ENCODE assay signal across 8 mouse cellular contexts in the genomic region with DNA sequence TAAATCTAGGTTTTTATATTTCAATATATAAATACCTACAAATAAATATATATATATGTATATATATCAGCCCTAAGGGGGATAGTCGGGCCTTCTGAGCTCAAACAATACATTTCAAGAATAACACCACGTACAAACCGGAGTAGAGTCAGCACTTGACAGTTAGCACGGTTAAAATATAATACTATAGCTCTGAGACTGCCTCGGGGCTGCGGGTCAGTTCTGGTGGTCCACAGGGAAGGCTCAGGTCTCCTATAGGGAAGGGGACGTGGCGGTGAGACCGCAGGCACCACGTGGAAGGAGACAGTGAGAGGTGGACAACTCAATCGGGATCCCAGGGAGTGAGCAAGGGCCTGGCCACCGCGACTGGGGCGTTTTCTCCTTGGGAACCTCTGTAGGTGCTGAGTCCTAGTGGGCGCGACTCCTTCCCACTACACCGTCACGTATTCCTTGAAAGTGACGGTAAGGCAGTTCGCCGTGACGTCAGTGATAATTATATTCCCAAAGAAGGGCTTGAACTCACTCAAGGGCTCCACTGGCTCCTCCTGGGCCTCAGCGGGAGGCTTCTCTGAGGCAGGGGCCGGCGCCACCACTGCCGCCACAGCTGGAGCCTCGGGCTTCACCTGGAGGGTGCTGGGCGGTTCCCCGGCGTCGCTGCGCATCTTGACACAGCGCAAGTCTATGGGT. TPM values are rescaled to one million over a fixed set of nuclear protein-coding genes. Genes with fewer than 3 reads are reported as not detected.
DNase-seq lines count a peak whose midpoint lies in the region; ATAC-seq and TF ChIP-seq lines count a peak whose summit lies in the region.

No protein-coding gene starts in this region.

- peaks cover 50% of the 10 kb centered on the region for H3K27me3 ChIP-seq in forebrain, embryonic 12.5 days
- no peaks in the 10 kb centered on the region for H3K27me3 ChIP-seq in intestine, postnatal 0 days (replicated peaks; ENCODE audit: control insufficient read depth, insufficient read depth, low read length)
- H3K27me3 ChIP-seq in neural tube, embryonic 12.5 days (replicated peaks), result peaks cover 62% of the 10 kb centered on the region

- H3K9ac ChIP-seq in forebrain, embryonic 12.5 days, result no peak overlapping the region
- no peak overlapping the region for H3K9ac ChIP-seq in intestine, postnatal 0 days (ENCODE audit: low read depth, low read length)
- H3K9ac ChIP-seq in neural tube, embryonic 12.5 days, result no peak overlapping the region

- no peaks in the 10 kb centered on the region for H3K9me3 ChIP-seq in forebrain, embryonic 12.5 days
- no peaks in the 10 kb centered on the region for H3K9me3 ChIP-seq in intestine, postnatal 0 days (ENCODE audit: control insufficient read depth)
- H3K9me3 ChIP-seq in neural tube, embryonic 12.5 days, result no peaks in the 10 kb centered on the region

- no peak for TF ChIP-seq CTCF in intestine, postnatal 0 days (IDR thresholded peaks at IDR 0.05; ENCODE audit: low read depth)

- peaks cover 74% of the 10 kb centered on the region for H3K4me1 ChIP-seq in forebrain, embryonic 12.5 days
- H3K4me1 ChIP-seq in intestine, postnatal 0 days (replicated peaks; ENCODE audit: control insufficient read depth, insufficient read depth, low read length), result peaks cover 25% of the 10 kb centered on the region; the same call in 1 of the 2 replicates
- peaks cover 63% of the 10 kb centered on the region for H3K4me1 ChIP-seq in neural tube, embryonic 12.5 days

- ATAC-seq in forebrain, embryonic 12.5 days (ENCODE audit: low FRiP score), result no peak
- no peak for ATAC-seq in intestine, postnatal 0 days
- ATAC-seq in neural tube, embryonic 12.5 days (ENCODE audit: low FRiP score, low read depth), result no peak

- 22% methylated on average over 33 of the region's 33 CpGs for WGBS in forebrain, embryonic 12.5 days
- 67% methylated on average over 33 of the region's 33 CpGs for WGBS in intestine, postnatal 0 days
- 15% methylated on average over 33 of the region's 33 CpGs for WGBS in neural tube, embryonic 12.5 days

- H3K36me3 ChIP-seq in forebrain, embryonic 12.5 days (replicated peaks), result peaks cover 23% of the 10 kb centered on the region
- H3K36me3 ChIP-seq in intestine, postnatal 0 days (ENCODE audit: control insufficient read depth, insufficient read depth), result peaks cover 21% of the 10 kb centered on the region; the same call in 1 of the 2 replicates
- H3K36me3 ChIP-seq in neural tube, embryonic 12.5 days, result peaks cover 11% of the 10 kb centered on the region

- peak; percentile 19 for DNase-seq in kidney, postnatal 10 days
- no peak for DNase-seq in kidney, adult 11 months
- DNase-seq in spleen, adult 18-20 months, result no peak
- no peak for DNase-seq in lung, postnatal 4 days
- no peak for DNase-seq in right cerebral cortex, postnatal 36 days (ENCODE audit: low spot score in 2 of 2)

- peak overlapping the region; percentile 35 for H3K4me2 ChIP-seq in forebrain, embryonic 12.5 days
- 0 out of 2 replicates have a peak overlapping the region, but pooled peaks have one; percentile 3 for H3K4me2 ChIP-seq in intestine, postnatal 0 days (replicated peaks; ENCODE audit: low read depth)
- peak overlapping the region; percentile 26 for H3K4me2 ChIP-seq in neural tube, embryonic 12.5 days (replicated peaks)

- H3K4me3 ChIP-seq in forebrain, embryonic 12.5 days (replicated peaks), result peak overlapping the region; percentile 22
- H3K4me3 ChIP-seq in intestine, postnatal 0 days (ENCODE audit: low read depth, low read length), result no peak overlapping the region
- peak overlapping the region; percentile 16 for H3K4me3 ChIP-seq in neural tube, embryonic 12.5 days

- no peak overlapping the region for H3K27ac ChIP-seq in forebrain, embryonic 12.5 days
- H3K27ac ChIP-seq in intestine, postnatal 0 days (ENCODE audit: low read depth, low read length), result 0 out of 2 replicates have a peak overlapping the region, but pooled peaks have one; percentile 21
- H3K27ac ChIP-seq in neural tube, embryonic 12.5 days, result no peak overlapping the region

RNA-seq across cellular contexts. Expression of gene Cbx4, which starts 5.4 kb away (rescaled TPM):
- 12.7 and 14.5 TPM in 2 replicates for polyA plus RNA-seq in forebrain, embryonic 12.5 days (2016; fragmentation: Nextera tagmentation; extraction: Ambion mirVana)
- 6.5 and 7.6 TPM in 2 replicates for polyA plus RNA-seq in intestine, postnatal 0 days (2015; fragmentation: Nextera tagmentation; extraction: Ambion mirVana)
- polyA plus RNA-seq in neural tube, embryonic 12.5 days (2016; fragmentation: Nextera tagmentation; extraction: Ambion mirVana), result 12.5 and 12.7 TPM in 2 replicates

RNA-seq across cellular contexts. Expression of gene Cbx8, which starts 39.8 kb away (rescaled TPM):
- polyA plus RNA-seq in forebrain, embryonic 12.5 days (2016; fragmentation: Nextera tagmentation; extraction: Ambion mirVana), result 11.5 and 11.7 TPM in 2 replicates
- 6.4 and 6.6 TPM in 2 replicates for polyA plus RNA-seq in intestine, postnatal 0 days (2015; fragmentation: Nextera tagmentation; extraction: Ambion mirVana)
- 8.6 and 9.9 TPM in 2 replicates for polyA plus RNA-seq in neural tube, embryonic 12.5 days (2016; fragmentation: Nextera tagmentation; extraction: Ambion mirVana)

RNA-seq across cellular contexts. Expression of gene Cbx2, which starts 57.8 kb away (rescaled TPM):
- polyA plus RNA-seq in forebrain, embryonic 12.5 days (2016; fragmentation: Nextera tagmentation; extraction: Ambion mirVana), result 84.2 and 89.3 TPM in 2 replicates
- polyA plus RNA-seq in intestine, postnatal 0 days (2015; fragmentation: Nextera tagmentation; extraction: Ambion mirVana), result 4.9 TPM in 2 replicates
- polyA plus RNA-seq in neural tube, embryonic 12.5 days (2016; fragmentation: Nextera tagmentation; extraction: Ambion mirVana), result 46.6 and 47.6 TPM in 2 replicates
